Mouse (Mus musculus): ENCODE data around the gene Pcgf2. TPM values are rescaled to one million over a fixed set of nuclear protein-coding genes. Genes with fewer than 3 reads are reported as not detected.
"Not testable (repeated sequence)": the region's sequence is repeated elsewhere in the genome, so short reads cannot be mapped to it uniquely, and the experiment has no call there.

The Pcgf2 gene
- polyA plus RNA-seq, 1 experiment from 2014 or later: 18.2 TPM

DNA sequence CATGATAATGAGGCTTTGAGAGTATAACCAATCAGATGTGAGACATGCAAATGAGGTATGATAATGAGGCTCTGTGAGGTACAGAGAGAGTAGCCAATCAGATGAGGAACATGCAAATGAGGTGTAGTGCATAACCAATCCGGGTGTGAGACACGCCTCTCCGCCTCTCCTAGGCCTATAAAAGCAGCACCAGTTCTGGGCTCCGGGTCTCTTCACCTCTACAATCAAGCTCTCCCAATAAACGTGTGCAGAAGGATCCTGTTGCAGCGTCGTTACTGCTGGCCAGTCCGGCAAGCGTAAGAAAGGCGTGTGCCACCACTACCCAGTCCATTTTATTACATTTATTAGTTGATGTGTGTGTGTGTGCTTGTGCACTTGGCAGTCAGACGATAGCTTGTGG lies 46.9 kb downstream of the Pcgf2 start:
- ATAC-seq (ENCODE audit: insufficient number of reproducible peaks, insufficient read depth, low FRiP score, low read depth); H3K27ac ChIP-seq (ENCODE audit: low read length); H3K4me2 ChIP-seq (replicated peaks; ENCODE audit: low read depth, low read length); H3K27me3 ChIP-seq (ENCODE audit: control insufficient read depth, insufficient read depth, low read length); H3K36me3 ChIP-seq (ENCODE audit: control insufficient read depth, insufficient read depth, low read length); H3K4me3 ChIP-seq (ENCODE audit: low read depth, low read length); H3K9ac ChIP-seq (replicated peaks; ENCODE audit: low read depth, low read length); H3K9me3 ChIP-seq (ENCODE audit: control insufficient read depth, low read depth, low read length); H3K4me1 ChIP-seq (ENCODE audit: control insufficient read depth, insufficient read depth, low read length): not testable (repeated sequence)
- WGBS: 93% methylated on average over 11 of the region's 11 CpGs

DNA sequence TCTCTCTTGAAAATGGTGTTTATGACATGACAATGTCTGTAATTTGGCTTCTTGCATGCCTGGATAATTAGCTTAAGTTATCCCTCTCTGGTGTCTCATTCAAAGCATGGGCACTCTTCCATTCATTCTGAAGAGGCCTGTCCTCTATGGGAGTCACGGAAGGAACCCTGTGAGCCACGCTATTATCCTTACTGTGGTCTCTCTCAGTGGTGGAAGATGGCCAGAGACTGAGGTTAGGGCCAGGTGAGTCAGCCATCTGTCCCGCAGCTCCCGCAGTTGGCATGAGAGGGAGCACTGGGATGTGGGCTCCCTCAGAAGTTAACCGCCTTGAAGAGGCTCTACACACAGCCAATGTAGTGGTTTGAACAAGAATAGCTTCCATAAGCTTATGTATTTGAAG lies 50.0 kb downstream of the Pcgf2 start:
- no peak overlapping the region for H3K9ac ChIP-seq (replicated peaks; ENCODE audit: low read depth, low read length)
- WGBS: 60% methylated on average over 5 of the region's 5 CpGs
- no peak for ATAC-seq (ENCODE audit: insufficient number of reproducible peaks, insufficient read depth, low FRiP score, low read depth)

DNA sequence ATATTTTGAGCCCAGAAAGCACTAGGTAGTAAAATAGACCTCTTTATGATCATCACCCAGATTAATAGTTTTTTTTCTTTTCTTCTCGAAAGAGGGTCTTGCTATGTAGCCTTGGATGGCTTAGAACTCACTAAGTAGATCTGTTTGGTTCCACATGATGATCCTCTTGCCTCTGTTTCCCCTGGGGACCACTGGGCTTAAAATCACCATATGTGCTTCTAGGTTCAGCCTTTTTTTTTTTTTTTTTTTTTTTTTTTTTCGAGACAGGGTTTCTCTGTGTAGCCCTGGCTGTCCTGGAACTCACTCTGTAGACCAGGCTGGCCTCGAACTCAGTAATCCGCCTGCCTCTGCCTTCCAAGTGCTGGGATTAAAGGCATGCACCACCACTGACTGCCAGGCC lies 51.8 kb downstream of the Pcgf2 start:
- H3K4me2 ChIP-seq (replicated peaks; ENCODE audit: low read depth, low read length); H3K9ac ChIP-seq (replicated peaks; ENCODE audit: low read depth, low read length); H3K36me3 ChIP-seq (ENCODE audit: control insufficient read depth, insufficient read depth, low read length); ATAC-seq (ENCODE audit: insufficient number of reproducible peaks, insufficient read depth, low FRiP score, low read depth); H3K27me3 ChIP-seq (ENCODE audit: control insufficient read depth, insufficient read depth, low read length); H3K4me1 ChIP-seq (ENCODE audit: control insufficient read depth, insufficient read depth, low read length); H3K9me3 ChIP-seq (ENCODE audit: control insufficient read depth, low read depth, low read length); H3K27ac ChIP-seq (ENCODE audit: low read length); H3K4me3 ChIP-seq (ENCODE audit: low read depth, low read length): not testable (repeated sequence)
- WGBS: 88% methylated on average over 3 of the region's 4 CpGs

More for the DNA sequence above, 50.0 kb downstream of the Pcgf2 start:
- Histone ChIP-seq H3K9me3 (ENCODE audit: control insufficient read depth, low read depth, low read length) (no peaks in the 10 kb centered on the region), H3K4me1 (ENCODE audit: control insufficient read depth, insufficient read depth, low read length) (no peaks in the 10 kb centered on the region), H3K27ac (ENCODE audit: low read length) (no peak overlapping the region), H3K4me3 (ENCODE audit: low read depth, low read length) (no peak overlapping the region), H3K27me3 (ENCODE audit: control insufficient read depth, insufficient read depth, low read length) (no peaks in the 10 kb centered on the region), H3K4me2 (replicated peaks; ENCODE audit: low read depth, low read length) (no peak overlapping the region), H3K36me3 (ENCODE audit: control insufficient read depth, insufficient read depth, low read length) (no peaks in the 10 kb centered on the region)

DNA sequence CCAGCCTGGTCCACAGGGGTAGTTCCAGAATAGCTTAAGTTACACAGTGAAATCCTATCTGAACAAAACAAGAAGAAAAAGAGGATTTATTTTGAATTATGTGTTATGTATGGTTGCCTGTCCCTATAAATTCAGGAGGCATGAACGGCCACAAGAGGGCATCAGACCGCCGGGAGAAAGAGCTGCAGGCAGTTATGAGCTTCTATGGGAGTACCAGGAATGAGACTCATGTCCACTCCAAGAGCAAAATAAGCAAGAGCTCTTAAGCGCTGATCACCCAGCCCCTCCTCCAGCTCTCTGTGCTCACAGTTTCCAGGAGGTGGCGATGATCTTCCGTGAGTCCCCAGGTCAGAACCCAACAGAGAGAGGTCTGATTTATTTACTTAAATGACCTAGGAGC lies 55.5 kb downstream of the Pcgf2 start:
- H3K27me3 ChIP-seq (ENCODE audit: control insufficient read depth, insufficient read depth, low read length): no peaks in the 10 kb centered on the region
- no peaks in the 10 kb centered on the region for H3K4me1 ChIP-seq (ENCODE audit: control insufficient read depth, insufficient read depth, low read length)
- no peak overlapping the region for H3K4me2 ChIP-seq (replicated peaks; ENCODE audit: low read depth, low read length)
- no peak overlapping the region for H3K9ac ChIP-seq (replicated peaks; ENCODE audit: low read depth, low read length)
- H3K27ac ChIP-seq (ENCODE audit: low read length): no peak overlapping the region
- 6% methylated on average over 6 of the region's 6 CpGs for WGBS
- H3K36me3 ChIP-seq (ENCODE audit: control insufficient read depth, insufficient read depth, low read length): no peaks in the 10 kb centered on the region
- H3K4me3 ChIP-seq (ENCODE audit: low read depth, low read length): no peak overlapping the region
- no peak for ATAC-seq (ENCODE audit: insufficient number of reproducible peaks, insufficient read depth, low FRiP score, low read depth)
- no peaks in the 10 kb centered on the region for H3K9me3 ChIP-seq (ENCODE audit: control insufficient read depth, low read depth, low read length)

DNA sequence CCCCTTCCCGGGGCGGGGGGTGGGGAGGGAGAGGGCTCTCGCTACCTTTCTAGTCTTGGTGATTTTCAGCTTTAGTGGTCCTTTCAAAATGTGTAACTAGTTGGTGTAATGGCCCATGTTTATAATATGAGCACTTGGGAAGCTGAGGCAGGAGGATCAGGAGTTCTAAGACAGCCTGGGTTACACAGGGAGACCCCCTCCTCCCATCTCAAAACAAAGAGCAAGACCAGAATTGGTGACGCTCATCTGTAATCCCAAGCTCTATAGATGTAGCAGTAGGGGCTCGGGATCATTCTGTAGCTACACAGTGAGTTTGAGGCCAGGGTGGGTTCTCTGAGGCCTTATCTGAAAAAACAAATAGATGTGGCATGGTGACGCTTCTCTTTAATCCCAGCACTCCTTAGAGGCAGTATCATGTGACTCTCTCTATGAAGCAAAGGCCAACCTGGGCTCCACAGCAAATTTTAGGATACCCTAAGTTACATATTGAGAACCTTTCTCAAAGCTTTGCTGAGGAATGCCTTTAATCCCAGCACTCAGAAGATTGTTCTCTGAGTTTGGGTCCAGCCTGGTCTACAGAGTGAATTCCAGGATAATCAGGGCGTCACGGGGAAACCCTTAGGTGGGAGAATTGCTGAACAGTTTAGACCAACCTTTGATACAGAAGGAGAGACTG lies 56.8 kb downstream of the Pcgf2 start:
- Histone ChIP-seq H3K27me3 (ENCODE audit: control insufficient read depth, insufficient read depth, low read length) (no peaks in the 10 kb centered on the region), H3K4me3 (ENCODE audit: low read depth, low read length) (no peak overlapping the region), H3K4me2 (replicated peaks; ENCODE audit: low read depth, low read length) (no peak overlapping the region), H3K36me3 (ENCODE audit: control insufficient read depth, insufficient read depth, low read length) (no peaks in the 10 kb centered on the region), H3K9me3 (ENCODE audit: control insufficient read depth, low read depth, low read length) (no peaks in the 10 kb centered on the region), H3K4me1 (ENCODE audit: control insufficient read depth, insufficient read depth, low read length) (no peaks in the 10 kb centered on the region), H3K27ac (ENCODE audit: low read length) (no peak overlapping the region), H3K9ac (replicated peaks; ENCODE audit: low read depth, low read length) (no peak overlapping the region)
- 75% methylated on average over 8 of the region's 8 CpGs for WGBS
- ATAC-seq (ENCODE audit: insufficient number of reproducible peaks, insufficient read depth, low FRiP score, low read depth): no peak

DNA sequence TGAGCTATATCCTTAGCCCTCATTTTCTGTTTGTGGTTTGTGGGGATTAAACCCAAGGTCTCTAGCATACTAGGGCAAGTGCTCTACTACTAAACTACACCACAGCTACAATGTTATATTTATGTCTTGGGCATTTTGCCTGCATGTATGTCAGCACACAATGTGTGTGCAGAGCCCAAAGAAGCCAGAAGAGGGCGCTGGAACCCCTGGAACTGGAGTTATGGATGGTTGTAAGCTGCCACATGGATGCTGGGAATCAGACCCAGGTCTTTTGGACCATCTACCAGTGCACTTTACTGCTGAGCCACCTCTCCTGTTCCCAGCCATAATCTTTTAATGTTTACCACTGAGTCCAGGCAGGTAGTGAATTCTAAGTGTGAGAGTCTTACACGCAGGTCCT lies 57.6 kb downstream of the Pcgf2 start:
- Histone ChIP-seq H3K4me3 (ENCODE audit: low read depth, low read length) (no peak overlapping the region), H3K9me3 (ENCODE audit: control insufficient read depth, low read depth, low read length) (no peaks in the 10 kb centered on the region), H3K4me1 (ENCODE audit: control insufficient read depth, insufficient read depth, low read length) (no peaks in the 10 kb centered on the region), H3K36me3 (ENCODE audit: control insufficient read depth, insufficient read depth, low read length) (no peaks in the 10 kb centered on the region), H3K27me3 (ENCODE audit: control insufficient read depth, insufficient read depth, low read length) (no peaks in the 10 kb centered on the region), H3K4me2 (replicated peaks; ENCODE audit: low read depth, low read length) (no peak overlapping the region), H3K9ac (replicated peaks; ENCODE audit: low read depth, low read length) (no peak overlapping the region), H3K27ac (ENCODE audit: low read length) (no peak overlapping the region)
- 48% methylated on average over 2 of the region's 2 CpGs for whole genome bisulfite sequencing
- ATAC-seq (ENCODE audit: insufficient number of reproducible peaks, insufficient read depth, low FRiP score, low read depth): no peak

DNA sequence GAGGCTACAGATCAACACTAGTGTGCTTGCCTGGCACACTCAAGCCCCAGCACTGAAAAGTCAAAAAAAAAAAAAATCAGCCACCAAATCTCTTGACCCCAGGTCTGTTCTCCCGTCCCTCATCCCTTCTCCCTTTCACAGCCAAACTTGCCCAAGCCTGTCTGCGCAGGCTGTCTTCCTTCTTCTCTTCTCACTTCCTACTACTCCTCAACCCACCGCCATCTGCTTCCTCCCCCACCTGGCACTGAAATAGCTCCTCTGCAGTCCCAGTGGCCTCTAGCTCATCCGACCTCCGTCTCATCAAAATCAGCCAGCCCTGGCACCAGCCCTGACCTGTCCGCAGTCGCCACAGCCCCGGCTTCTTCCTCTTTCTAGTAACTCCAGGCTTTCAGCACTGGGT lies 58.6 kb downstream of the Pcgf2 start:
- WGBS: 54% methylated on average over 8 of the region's 8 CpGs
- Histone ChIP-seq H3K27me3 (ENCODE audit: control insufficient read depth, insufficient read depth, low read length) (no peaks in the 10 kb centered on the region), H3K9ac (replicated peaks; ENCODE audit: low read depth, low read length) (no peak overlapping the region), H3K9me3 (ENCODE audit: control insufficient read depth, low read depth, low read length) (no peaks in the 10 kb centered on the region), H3K27ac (ENCODE audit: low read length) (no peak overlapping the region), H3K4me2 (replicated peaks; ENCODE audit: low read depth, low read length) (no peak overlapping the region), H3K4me3 (ENCODE audit: low read depth, low read length) (no peak overlapping the region), H3K4me1 (ENCODE audit: control insufficient read depth, insufficient read depth, low read length) (no peaks in the 10 kb centered on the region), H3K36me3 (ENCODE audit: control insufficient read depth, insufficient read depth, low read length) (no peaks in the 10 kb centered on the region)
- ATAC-seq (ENCODE audit: insufficient number of reproducible peaks, insufficient read depth, low FRiP score, low read depth): no peak

Small RNA genes lying within 50 kb of the gene (microRNA-seq; reads per million reads assigned to microRNA genes)
- not detected for gene Gm24158
- gene Mir6927: not detected
- not detected for gene Mir8102

Other genes with a start within 250 kb of the Pcgf2 start
- gene 4933428G20Rik, start 200.2 kb downstream of the Pcgf2 start, polyA plus RNA-seq (2014; fragmentation: Nextera tagmentation; extraction: Ambion mirVana): 0.35 TPM in 1 of 2 replicates, not detected in the other
- 0.49 and 0.64 TPM in 2 replicates for gene Srcin1, start 124.3 kb downstream of the Pcgf2 start, polyA plus RNA-seq (2014; fragmentation: Nextera tagmentation; extraction: Ambion mirVana)
- 2.7 and 3.6 TPM in 2 replicates for gene Epop, start 70.8 kb downstream of the Pcgf2 start, polyA plus RNA-seq (2014; fragmentation: Nextera tagmentation; extraction: Ambion mirVana)
- 4.3 and 4.5 TPM in 2 replicates for gene Mllt6, start 37.1 kb downstream of the Pcgf2 start, polyA plus RNA-seq (2014; fragmentation: Nextera tagmentation; extraction: Ambion mirVana)
- 20.8 and 21.9 TPM in 2 replicates for gene Cisd3, start 14.7 kb downstream of the Pcgf2 start, polyA plus RNA-seq (2014; fragmentation: Nextera tagmentation; extraction: Ambion mirVana)
- gene Psmb3, start 2.9 kb upstream of the Pcgf2 start, polyA plus RNA-seq (2014; fragmentation: Nextera tagmentation; extraction: Ambion mirVana): 429 and 454 TPM in 2 replicates
- 1.9 and 2.5 TPM in 2 replicates for gene Pip4k2b, start 44.2 kb upstream of the Pcgf2 start, polyA plus RNA-seq (2014; fragmentation: Nextera tagmentation; extraction: Ambion mirVana)
- gene Cwc25, start 66.1 kb upstream of the Pcgf2 start, polyA plus RNA-seq (2014; fragmentation: Nextera tagmentation; extraction: Ambion mirVana): 14.2 and 16.8 TPM in 2 replicates
- 0.43 and 0.59 TPM in 2 replicates for gene 1700001P01Rik, start 75.4 kb upstream of the Pcgf2 start, polyA plus RNA-seq (2014; fragmentation: Nextera tagmentation; extraction: Ambion mirVana)
- gene Rpl23, start 81.9 kb upstream of the Pcgf2 start, polyA plus RNA-seq (2014; fragmentation: Nextera tagmentation; extraction: Ambion mirVana): 774 and 780 TPM in 2 replicates
- gene Lasp1, start 98.5 kb upstream of the Pcgf2 start, polyA plus RNA-seq (2014; fragmentation: Nextera tagmentation; extraction: Ambion mirVana): 73.2 and 82.0 TPM in 2 replicates
- gene B230217C12Rik, start 140.3 kb upstream of the Pcgf2 start, polyA plus RNA-seq (2014; fragmentation: Nextera tagmentation; extraction: Ambion mirVana): 6.4 and 8.3 TPM in 2 replicates
- gene Fbxo47, start 183.7 kb upstream of the Pcgf2 start, polyA plus RNA-seq (2014; fragmentation: Nextera tagmentation; extraction: Ambion mirVana): 0.29 and 0.56 TPM in 2 replicates